Mouse (Mus musculus) heart, adult 2 months (tissue): ENCODE measurements around the gene Myo10.

Source experiments
- CTCF ChIP-seq: fragments of 200-600 bp; IDR thresholded peaks from 2 replicates; pipeline ENCODE4 v1.8.1; 2022; ENCODE audit warnings: antibody characterized with exemption, mild to moderate bottlenecking, moderate library complexity
- POLR2A ChIP-seq: fragments of 200-500 bp; IDR thresholded peaks from 2 replicates; pipeline ENCODE4 v1.6.1; 2011; ENCODE audit warnings: mild to moderate bottlenecking, low read depth, low read length, control low read depth; ENCODE audit not compliant: insufficient read depth

DNA sequence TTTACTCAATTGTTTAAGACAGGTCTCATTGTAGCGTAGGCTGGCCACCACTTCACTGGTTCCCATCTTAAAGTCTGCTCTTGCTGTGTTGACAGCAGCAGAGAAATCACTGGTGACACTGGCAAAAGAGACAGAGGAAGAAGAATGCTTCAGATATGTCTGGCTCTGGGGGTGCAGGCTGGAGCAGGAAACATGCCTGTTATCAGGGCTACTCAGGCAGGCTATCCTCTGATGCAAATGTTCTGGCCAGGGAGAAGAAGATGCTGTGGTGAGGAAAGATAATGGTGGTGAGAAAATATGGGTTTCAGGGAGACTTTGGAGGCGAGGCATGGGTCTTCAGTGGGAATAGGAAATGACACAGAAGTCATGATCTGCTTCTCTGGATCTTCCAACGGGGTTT is 13.6 kb upstream of the Myo10 start:
- TF ChIP-seq POLR2A (no peak), CTCF (no peak)
